Mouse (Mus musculus) forebrain, embryonic 14.5 days (tissue): Measurements from ENCODE around the gene Rnf186. TPM values are rescaled to one million over a fixed set of nuclear protein-coding genes. Genes with fewer than 3 reads are reported as not detected.
A peak's percentile ranks its signal among the peaks of the same experiment; 100 is the strongest.

Source experiments
- ATAC-seq: fragments of 200-750 bp; cut with Nextera tagmentation; 2 replicates; pipeline ENCODE4 v1.8.0; 2017; ENCODE audit warnings: mild to moderate bottlenecking, moderate library complexity
- DNase-seq: peaks from one replicate; pipeline ENCODE4 v3.0.0-alpha.2; 2015; ENCODE audit warnings: low spot score
- H3K27ac ChIP-seq: fragments of 300-500 bp; sonication (generic); 2 replicates; pipeline ENCODE4 v1.5.1; 2014; ENCODE audit warnings: low read depth, mild to moderate bottlenecking, control low read depth, low read length, moderate library complexity
- H3K27me3 ChIP-seq: fragments of 300-500 bp; sonication (generic); replicated peaks from 2 replicates; pipeline ENCODE4 v1.6.1; 2014; ENCODE audit warnings: low read length, control low read depth, mixed read lengths; ENCODE audit not compliant: control insufficient read depth, insufficient read depth
- H3K36me3 ChIP-seq: fragments of 300-500 bp; sonication (generic); 2 replicates; pipeline ENCODE4 v1.6.1; 2014; ENCODE audit warnings: low read length, control low read depth; ENCODE audit not compliant: control insufficient read depth, insufficient read depth
- H3K4me1 ChIP-seq: fragments of 300-500 bp; sonication (generic); 2 replicates; pipeline ENCODE4 v1.6.1; 2014; ENCODE audit warnings: antibody characterized with exemption, low read length, control low read depth; ENCODE audit not compliant: control insufficient read depth, insufficient read depth
- H3K4me2 ChIP-seq: fragments of 300-500 bp; sonication (generic); 2 replicates; pipeline ENCODE4 v1.6.1; 2014; ENCODE audit warnings: mild to moderate bottlenecking, control low read depth, low read length
- H3K4me3 ChIP-seq: fragments of 300-500 bp; sonication (generic); 2 replicates; pipeline ENCODE4 v1.5.1; 2014; ENCODE audit warnings: low read depth, low read length, control low read depth
- H3K9ac ChIP-seq: fragments of 300-500 bp; sonication (generic); 2 replicates; pipeline ENCODE4 v1.6.1; 2014; ENCODE audit warnings: mild to moderate bottlenecking, low read length, control low read depth, moderate library complexity
- H3K9me3 ChIP-seq: fragments of 300-500 bp; sonication (generic); replicated peaks from 2 replicates; pipeline ENCODE4 v1.6.1; 2016; ENCODE audit warnings: low read length, control low read depth, mixed read lengths; ENCODE audit not compliant: control insufficient read depth
- WGBS: fragments of 180-500 bp; shearing (Covaris S2); extraction: QIAGEN DNeasy Blood & Tissue Kit; methylation state at CpG from one replicate; pipeline ENCODE4 v1.1.7; 2014; 5-methylcytosine and 5-hydroxymethylcytosine counted together
- polyA plus RNA-seq: library from polyadenylated mRNA; unstranded; fragments of >200 nt; fragmentation: Nextera tagmentation; extraction: Ambion mirVana; gene quantifications from 2 replicates; pipeline ENCODE4 v1.2.1, GENCODE M21; 2014

Gene Rnf186
- polyA plus RNA-seq, 1 experiment from 2014 or later = not detected

GRCm38 (mm10) chr4:138997121-138997520, 30.2 kb downstream of the Rnf186 start:
- 84% methylated on average over 4 of the region's 4 CpGs for WGBS
- Histone ChIP-seq H3K27ac (no peak overlapping the region), H3K4me1 (no peaks in the 10 kb centered on the region), H3K36me3 (no peaks in the 10 kb centered on the region), H3K4me3 (no peak overlapping the region), H3K9ac (no peak overlapping the region), H3K27me3 (no peaks in the 10 kb centered on the region), H3K9me3 (no peaks in the 10 kb centered on the region), H3K4me2 (no peak overlapping the region)
- ATAC-seq = no peak
- DNase-seq = no peak

- no peaks in the 10 kb centered on the region for H3K27me3 ChIP-seq
- H3K36me3 ChIP-seq = no peaks in the 10 kb centered on the region
- ATAC-seq = no peak
- WGBS = 91% methylated on average over 11 of the region's 11 CpGs
- DNase-seq = no peak
- H3K9me3 ChIP-seq = no peaks in the 10 kb centered on the region
- H3K4me3 ChIP-seq = no peak overlapping the region
- no peaks in the 10 kb centered on the region for H3K4me1 ChIP-seq
- H3K4me2 ChIP-seq = no peak overlapping the region
- H3K9ac ChIP-seq = no peak overlapping the region
- no peak overlapping the region for H3K27ac ChIP-seq
Measured at GRCm38 (mm10) chr4:138998611-138999010, 31.7 kb downstream of the Rnf186 start.

GRCm38 (mm10) chr4:139001026-139001425, 34.1 kb downstream of the Rnf186 start:
- H3K9me3 ChIP-seq = no peaks in the 10 kb centered on the region
- no peak overlapping the region for H3K4me3 ChIP-seq
- no peak overlapping the region for H3K27ac ChIP-seq
- H3K4me2 ChIP-seq = no peak overlapping the region
- no peaks in the 10 kb centered on the region for H3K36me3 ChIP-seq
- no peak for DNase-seq
- H3K27me3 ChIP-seq = no peaks in the 10 kb centered on the region
- H3K4me1 ChIP-seq = no peaks in the 10 kb centered on the region
- no peak overlapping the region for H3K9ac ChIP-seq
- ATAC-seq = no peak
- 57% methylated on average over 2 of the region's 2 CpGs for WGBS

- no peak overlapping the region for H3K4me3 ChIP-seq
- no peak overlapping the region for H3K9ac ChIP-seq
- no peaks in the 10 kb centered on the region for H3K9me3 ChIP-seq
- WGBS = 35% methylated on average over 6 of the region's 6 CpGs
- H3K4me2 ChIP-seq = no peak overlapping the region
- H3K36me3 ChIP-seq = no peaks in the 10 kb centered on the region
- ATAC-seq (no peak), DNase-seq (peak; percentile 18)
- H3K27ac ChIP-seq = no peak overlapping the region
- H3K27me3 ChIP-seq = no peaks in the 10 kb centered on the region
- H3K4me1 ChIP-seq = no peaks in the 10 kb centered on the region
Measured at GRCm38 (mm10) chr4:139001433-139001832, 34.5 kb downstream of the Rnf186 start.

- H3K4me3 ChIP-seq = no peak overlapping the region
- ATAC-seq = no peak
- no peak overlapping the region for H3K27ac ChIP-seq
- DNase-seq = no peak
- no peak overlapping the region for H3K9ac ChIP-seq
- H3K36me3 ChIP-seq = no peaks in the 10 kb centered on the region
- H3K27me3 ChIP-seq = no peaks in the 10 kb centered on the region
- H3K4me2 ChIP-seq = no peak overlapping the region
- WGBS = 68% methylated on average over 8 of the region's 8 CpGs
- no peaks in the 10 kb centered on the region for H3K9me3 ChIP-seq
- H3K4me1 ChIP-seq = no peaks in the 10 kb centered on the region
Measured at GRCm38 (mm10) chr4:139004067-139004466, 37.2 kb downstream of the Rnf186 start.

- H3K27me3 ChIP-seq = no peaks in the 10 kb centered on the region
- WGBS = 62% methylated on average over 6 of the region's 6 CpGs
- no peak overlapping the region for H3K27ac ChIP-seq
Measured at GRCm38 (mm10) chr4:139005214-139005613, 38.3 kb downstream of the Rnf186 start.

GRCm38 (mm10) chr4:139007353-139007752, 40.4 kb downstream of the Rnf186 start:
- Histone ChIP-seq H3K9ac (no peak overlapping the region), H3K4me2 (no peak overlapping the region), H3K4me3 (no peak overlapping the region), H3K27ac (no peak overlapping the region), H3K27me3 (no peaks in the 10 kb centered on the region), H3K36me3 (no peaks in the 10 kb centered on the region), H3K4me1 (no peaks in the 10 kb centered on the region), H3K9me3 (no peaks in the 10 kb centered on the region)
- no peak for DNase-seq
- 84% methylated on average over 3 of the region's 3 CpGs for WGBS
- ATAC-seq = no peak

More at GRCm38 (mm10) chr4:139005214-139005613, 38.3 kb downstream of the Rnf186 start:
- Histone ChIP-seq H3K9ac (no peak overlapping the region), H3K4me2 (no peak overlapping the region), H3K4me3 (no peak overlapping the region), H3K36me3 (no peaks in the 10 kb centered on the region), H3K4me1 (no peaks in the 10 kb centered on the region), H3K9me3 (no peaks in the 10 kb centered on the region)
- ATAC-seq (no peak), DNase-seq (no peak)

GRCm38 (mm10) chr4:139007981-139008536, 41.1 kb downstream of the Rnf186 start:
- Histone ChIP-seq H3K27me3 (no peaks in the 10 kb centered on the region), H3K27ac (no peak overlapping the region), H3K4me1 (no peaks in the 10 kb centered on the region), H3K9me3 (no peaks in the 10 kb centered on the region), H3K4me2 (no peak overlapping the region), H3K9ac (no peak overlapping the region), H3K36me3 (no peaks in the 10 kb centered on the region), H3K4me3 (no peak overlapping the region)
- WGBS = 57% methylated on average over 6 of the region's 6 CpGs
- DNase-seq (no peak), ATAC-seq (no peak)

GRCm38 (mm10) chr4:139011201-139011702, 44.3 kb downstream of the Rnf186 start:
- DNase-seq (no peak), ATAC-seq (no peak)
- no peak overlapping the region for H3K27ac ChIP-seq
- H3K9me3 ChIP-seq = 0 out of 2 replicates have a peak, but pooled peaks cover 4% of the 10 kb centered on the region
- no peak overlapping the region for H3K4me3 ChIP-seq
- no peaks in the 10 kb centered on the region for H3K27me3 ChIP-seq
- H3K4me2 ChIP-seq = no peak overlapping the region
- no peak overlapping the region for H3K9ac ChIP-seq
- WGBS = 96% methylated on average over 13 of the region's 13 CpGs
- no peaks in the 10 kb centered on the region for H3K36me3 ChIP-seq
- no peaks in the 10 kb centered on the region for H3K4me1 ChIP-seq
